Mouse (Mus musculus) hindbrain, embryonic 10.5 days (tissue): ENCODE data around the gene Zfp771. TPM values are rescaled to one million over a fixed set of nuclear protein-coding genes. Genes with fewer than 3 reads are reported as not detected.
A peak's percentile ranks its signal among the peaks of the same experiment; 100 is the strongest.

Source experiments
- DNase-seq: peaks from one replicate; pipeline ENCODE4 v3.0.0-alpha.2; 2017; ENCODE audit warnings: low spot score
- H3K27ac ChIP-seq: fragments of 300-500 bp; sonication (generic); 2 replicates; pipeline ENCODE4 v1.5.1; 2016; ENCODE audit warnings: mild to moderate bottlenecking, moderate library complexity
- H3K27me3 ChIP-seq: fragments of 300-500 bp; sonication (generic); 2 replicates; pipeline ENCODE4 v1.6.1; 2016; ENCODE audit warnings: mild to moderate bottlenecking; ENCODE audit not compliant: poor library complexity, insufficient read depth, severe bottlenecking
- H3K36me3 ChIP-seq: fragments of 300-500 bp; sonication (generic); 2 replicates; pipeline ENCODE4 v1.6.1; 2016; ENCODE audit warnings: mild to moderate bottlenecking, moderate library complexity
- H3K4me1 ChIP-seq: fragments of 300-500 bp; sonication (generic); replicated peaks from 2 replicates; pipeline ENCODE4 v1.6.1; 2016; ENCODE audit warnings: mild to moderate bottlenecking
- H3K4me3 ChIP-seq: fragments of 300-500 bp; sonication (generic); 2 replicates; pipeline ENCODE4 v1.5.1; 2016; ENCODE audit warnings: mild to moderate bottlenecking, moderate library complexity
- H3K9me3 ChIP-seq: fragments of 300-500 bp; sonication (generic); 2 replicates; pipeline ENCODE4 v1.6.1; 2016; ENCODE audit warnings: mild to moderate bottlenecking, moderate library complexity
- WGBS: fragments of 180-500 bp; shearing (Covaris S2); methylation state at CpG from one replicate; pipeline ENCODE4 v1.1.7; 2016; 5-methylcytosine and 5-hydroxymethylcytosine counted together
- polyA plus RNA-seq: library from polyadenylated mRNA; unstranded; fragments of >200 nt; fragmentation: Nextera tagmentation; extraction: Ambion mirVana; gene quantifications from 2 replicates; pipeline ENCODE4 v1.2.1, GENCODE M21; 2016

The Zfp771 gene
- polyA plus RNA-seq, result 62.4 and 70.1 TPM in 2 replicates

GRCm38 (mm10) chr7:127243870-127244657, at the start of gene Zfp771:
Gene Zfp771, plus strand, starts transcription at chr7:127244274.
- H3K9me3 ChIP-seq, result 0 out of 2 replicates have a peak, but pooled peaks cover 3% of the 10 kb centered on the region
- H3K27me3 ChIP-seq, result no peaks in the 10 kb centered on the region
- H3K4me3 ChIP-seq, result peak within 1 kb of the TSS; percentile 86
- peak within 1 kb of the TSS; percentile 97 for H3K27ac ChIP-seq
- WGBS, result under 1% methylated on average over 56 of the region's 56 CpGs
- peak; percentile 94 for DNase-seq
- H3K36me3 ChIP-seq, result peaks cover 49% of the 10 kb centered on the region
- peaks cover 35% of the 10 kb centered on the region for H3K4me1 ChIP-seq

DNA sequence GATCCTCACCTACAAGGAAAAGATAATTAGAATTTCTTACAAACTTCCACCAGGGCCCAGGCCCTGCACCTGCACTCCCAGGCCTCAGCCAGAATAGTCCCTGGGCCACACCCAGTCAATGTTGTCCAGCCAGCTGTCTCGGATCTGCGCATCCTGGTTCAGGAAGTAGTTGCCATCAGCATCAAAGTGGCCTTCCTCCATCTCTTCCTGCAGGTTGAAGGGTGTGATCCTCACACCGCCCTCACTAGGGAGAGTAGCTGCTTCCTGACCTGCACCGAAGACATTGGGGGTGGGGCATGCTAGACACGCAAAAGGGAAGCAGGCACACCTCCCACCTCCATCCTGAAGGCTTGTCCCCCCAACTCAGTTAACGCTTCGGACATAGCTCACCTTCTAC, 49.4 kb upstream of the Zfp771 start:
- Histone ChIP-seq H3K27ac (peak overlapping the region; percentile 93), H3K27me3 (no peaks in the 10 kb centered on the region), H3K4me1 (peaks cover 26% of the 10 kb centered on the region), H3K9me3 (no peaks in the 10 kb centered on the region), H3K36me3 (peaks cover 77% of the 10 kb centered on the region), H3K4me3 (peak overlapping the region; percentile 77)
- no peak for DNase-seq
- 83% methylated on average over 7 of the region's 7 CpGs for WGBS

- peak within 1 kb of the TSS; percentile 93 for H3K27ac ChIP-seq
- no peaks in the 10 kb centered on the region for H3K9me3 ChIP-seq
- peak; percentile 97 for DNase-seq
- H3K4me3 ChIP-seq, result peak within 1 kb of the TSS; percentile 77
- H3K27me3 ChIP-seq, result no peaks in the 10 kb centered on the region
- WGBS, result under 1% methylated on average over 51 of the region's 51 CpGs
- peaks cover 26% of the 10 kb centered on the region for H3K4me1 ChIP-seq
- peaks cover 82% of the 10 kb centered on the region for H3K36me3 ChIP-seq
Observed at GRCm38 (mm10) chr7:127195544-127196295, 48.4 kb upstream of the Zfp771 start, which contains the start of gene Cd2bp2. Gene Cd2bp2, minus strand, starts transcription at chr7:127196050.

- Histone ChIP-seq H3K36me3 (peaks cover 83% of the 10 kb centered on the region), H3K27me3 (no peaks in the 10 kb centered on the region), H3K4me3 (peak overlapping the region; percentile 77), H3K4me1 (peaks cover 26% of the 10 kb centered on the region), H3K27ac (peak overlapping the region; percentile 93), H3K9me3 (no peaks in the 10 kb centered on the region)
- DNase-seq, result no peak
- 60% methylated on average over 11 of the region's 11 CpGs for WGBS
Observed at GRCm38 (mm10) chr7:127196484-127196883, 47.6 kb upstream of the Zfp771 start.

DNA sequence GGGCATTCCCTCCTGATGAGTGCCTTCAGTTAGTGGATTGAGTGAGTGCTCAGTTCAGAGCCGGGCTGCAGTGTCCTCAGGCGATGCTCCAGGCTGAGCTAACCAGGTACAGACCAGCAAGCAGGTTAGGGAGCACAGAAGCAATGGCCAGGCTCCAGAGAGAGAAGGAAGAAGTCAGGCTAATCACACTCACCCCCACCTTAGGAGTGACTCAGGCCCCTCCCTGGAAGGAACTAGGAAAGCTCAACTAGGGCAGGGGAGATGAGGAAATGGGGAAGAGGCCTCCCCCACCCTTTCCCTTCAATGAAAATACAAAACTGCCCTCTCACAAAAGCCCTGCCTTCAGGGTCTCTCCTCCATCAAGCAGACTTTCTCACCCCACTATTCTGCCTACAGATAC, 37.5 kb upstream of the Zfp771 start:
- H3K4me3 ChIP-seq, result peak overlapping the region; percentile 86
- peaks cover 27% of the 10 kb centered on the region for H3K36me3 ChIP-seq
- 66% methylated on average over 2 of the region's 2 CpGs for WGBS
- DNase-seq, result no peak
- H3K9me3 ChIP-seq, result no peaks in the 10 kb centered on the region
- 0 out of 2 replicates have a peak overlapping the region, but pooled peaks have one; percentile 95 for H3K27ac ChIP-seq
- H3K27me3 ChIP-seq, result peaks cover 16% of the 10 kb centered on the region
- peaks cover 43% of the 10 kb centered on the region for H3K4me1 ChIP-seq

DNA sequence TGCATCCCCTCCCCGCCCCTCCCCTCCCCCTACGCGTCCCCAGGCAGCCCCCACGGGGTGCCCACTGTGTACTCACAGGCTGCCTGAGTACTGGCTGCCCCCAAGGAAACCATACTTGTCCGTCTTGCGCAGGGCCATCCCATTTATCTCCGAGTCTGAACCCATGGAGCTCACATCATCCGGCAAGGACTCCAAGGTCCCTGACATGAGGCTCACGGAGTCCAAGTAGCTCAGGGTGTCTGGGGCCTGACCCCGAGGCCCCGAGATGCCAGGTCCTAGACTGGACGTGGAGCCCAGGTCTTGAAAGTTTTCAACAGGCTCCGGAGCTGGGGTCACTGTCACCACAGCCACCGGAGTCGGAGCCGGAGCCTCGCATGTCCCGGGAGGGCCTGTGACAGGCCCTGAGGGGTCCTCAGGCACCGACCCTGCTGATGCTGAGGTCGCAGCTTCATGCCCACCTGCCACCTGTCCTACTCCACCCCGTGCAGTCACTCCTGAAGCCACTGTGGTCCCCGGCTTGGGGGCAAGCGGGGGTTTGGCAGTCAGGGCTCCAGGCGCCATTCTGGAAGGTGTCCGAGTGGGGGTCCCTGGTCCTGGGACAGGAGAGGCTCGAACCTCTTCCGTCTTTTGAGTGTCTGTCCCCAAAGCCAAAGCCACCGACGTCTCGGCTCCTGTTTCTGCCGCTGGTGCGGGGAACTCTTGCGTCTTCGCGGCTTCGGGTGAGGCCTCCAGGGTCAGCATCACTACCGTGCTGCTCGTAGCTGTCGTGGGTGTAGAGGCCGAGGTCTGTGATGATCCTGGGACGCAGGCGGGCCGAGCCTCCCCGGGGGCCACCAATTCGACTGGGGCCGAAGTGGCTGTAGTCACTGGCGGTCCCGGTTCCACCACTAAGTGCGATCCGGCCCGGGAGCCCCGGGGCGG, 36.4 kb upstream of the Zfp771 start:
- peak; percentile 36 for DNase-seq
- no peaks in the 10 kb centered on the region for H3K9me3 ChIP-seq
- WGBS, result under 1% methylated on average over 53 of the region's 53 CpGs

DNA sequence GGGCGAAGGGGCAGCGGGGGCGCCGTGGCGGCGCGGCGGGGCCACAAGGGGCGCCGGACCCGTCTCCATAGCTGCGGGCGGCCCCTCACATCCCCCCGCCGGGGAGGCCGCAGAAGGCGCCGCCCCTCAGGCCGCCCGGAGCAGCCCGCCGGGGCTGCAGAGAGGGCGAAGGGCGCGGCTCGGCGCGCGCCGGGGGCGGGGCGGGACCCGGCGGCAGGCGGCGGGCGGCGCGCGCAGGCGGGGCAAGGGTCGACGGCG, 35.9 kb upstream of the Zfp771 start, which contains the start of gene Tbc1d10b:
Gene Tbc1d10b, minus strand, starts transcription at position 174 of the 258 bp plus-strand sequence.
- peaks cover 27% of the 10 kb centered on the region for H3K27me3 ChIP-seq
- H3K4me1 ChIP-seq, result peaks cover 43% of the 10 kb centered on the region
- H3K36me3 ChIP-seq, result peaks cover 15% of the 10 kb centered on the region
- DNase-seq, result no peak
- peak within 1 kb of the TSS; percentile 95 for H3K27ac ChIP-seq
- H3K9me3 ChIP-seq, result no peaks in the 10 kb centered on the region
- WGBS, result under 1% methylated on average over 43 of the region's 44 CpGs
- peak within 1 kb of the TSS; percentile 86 for H3K4me3 ChIP-seq

More for the DNA sequence above, 36.4 kb upstream of the Zfp771 start:
- Histone ChIP-seq H3K36me3 (peaks cover 21% of the 10 kb centered on the region), H3K27ac (peak overlapping the region; percentile 95), H3K4me3 (peak overlapping the region; percentile 86), H3K4me1 (peaks cover 43% of the 10 kb centered on the region), H3K27me3 (peaks cover 21% of the 10 kb centered on the region)

- H3K4me1 ChIP-seq, result peaks cover 44% of the 10 kb centered on the region
Observed at GRCm38 (mm10) chr7:127208553-127209438, 35.3 kb upstream of the Zfp771 start, which contains the start of gene Mylpf. Gene Mylpf, plus strand, starts transcription at chr7:127208890.

GRCm38 (mm10) chr7:127209851-127210250, 34.2 kb upstream of the Zfp771 start:
- peak overlapping the region; percentile 86 for H3K4me3 ChIP-seq
- peaks cover 43% of the 10 kb centered on the region for H3K27me3 ChIP-seq
- H3K27ac ChIP-seq, result no peak overlapping the region
- WGBS, result 82% methylated on average over 5 of the region's 5 CpGs
- H3K4me1 ChIP-seq, result peaks cover 54% of the 10 kb centered on the region
- no peaks in the 10 kb centered on the region for H3K9me3 ChIP-seq
- no peak for DNase-seq
- H3K36me3 ChIP-seq, result peaks cover 11% of the 10 kb centered on the region

More at GRCm38 (mm10) chr7:127208553-127209438, 35.3 kb upstream of the Zfp771 start, which contains the start of gene Mylpf:
- H3K4me3 ChIP-seq, result peak within 1 kb of the TSS; percentile 86
- WGBS, result 0% methylated on average over 44 of the region's 44 CpGs
- H3K27ac ChIP-seq, result peak within 1 kb of the TSS; percentile 95
- DNase-seq, result peak; percentile 91
- peaks cover 9% of the 10 kb centered on the region for H3K36me3 ChIP-seq
- peaks cover 32% of the 10 kb centered on the region for H3K27me3 ChIP-seq
- H3K9me3 ChIP-seq, result no peaks in the 10 kb centered on the region

DNA sequence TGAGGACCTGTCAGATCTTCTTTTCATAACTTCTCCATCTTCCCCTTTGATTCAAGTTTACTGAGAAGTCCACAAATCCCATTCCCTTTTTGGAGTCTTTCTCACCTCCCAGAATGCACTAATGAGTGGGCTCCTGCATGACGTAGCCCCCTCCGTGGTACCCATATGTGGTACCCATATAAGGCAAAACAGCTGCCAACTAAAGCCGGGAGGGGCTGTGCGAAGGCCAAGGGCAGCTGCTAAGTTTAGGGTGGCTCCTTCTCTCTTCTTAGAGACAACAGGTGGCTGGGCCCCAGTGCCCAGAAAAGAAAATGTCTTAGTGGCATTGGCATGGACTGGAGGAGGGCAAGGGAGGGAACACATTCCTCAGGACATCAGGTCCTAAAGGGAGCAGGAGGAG, 33.8 kb upstream of the Zfp771 start:
- WGBS, result 97% methylated on average over 4 of the region's 4 CpGs

GRCm38 (mm10) chr7:127211014-127211745, 32.9 kb upstream of the Zfp771 start:
- Histone ChIP-seq H3K4me1 (peaks cover 50% of the 10 kb centered on the region), H3K27ac (no peak overlapping the region), H3K27me3 (peaks cover 48% of the 10 kb centered on the region), H3K9me3 (no peaks in the 10 kb centered on the region), H3K4me3 (no peak overlapping the region), H3K36me3 (0 out of 2 replicates have a peak, but pooled peaks cover 4% of the 10 kb centered on the region)
- WGBS, result 70% methylated on average over 5 of the region's 5 CpGs
- DNase-seq, result no peak

More for the DNA sequence above, 33.8 kb upstream of the Zfp771 start:
- Histone ChIP-seq H3K27ac (no peak overlapping the region), H3K4me1 (peaks cover 54% of the 10 kb centered on the region), H3K4me3 (0 out of 2 replicates have a peak overlapping the region, but pooled peaks have one; percentile 2), H3K36me3 (peaks cover 7% of the 10 kb centered on the region), H3K27me3 (peaks cover 47% of the 10 kb centered on the region), H3K9me3 (no peaks in the 10 kb centered on the region)
- DNase-seq, result no peak
